Mouse (Mus musculus): ENCODE measurements around the gene Cspg4.
A peak's percentile ranks its signal among the peaks of the same experiment; 100 is the strongest.

DNA sequence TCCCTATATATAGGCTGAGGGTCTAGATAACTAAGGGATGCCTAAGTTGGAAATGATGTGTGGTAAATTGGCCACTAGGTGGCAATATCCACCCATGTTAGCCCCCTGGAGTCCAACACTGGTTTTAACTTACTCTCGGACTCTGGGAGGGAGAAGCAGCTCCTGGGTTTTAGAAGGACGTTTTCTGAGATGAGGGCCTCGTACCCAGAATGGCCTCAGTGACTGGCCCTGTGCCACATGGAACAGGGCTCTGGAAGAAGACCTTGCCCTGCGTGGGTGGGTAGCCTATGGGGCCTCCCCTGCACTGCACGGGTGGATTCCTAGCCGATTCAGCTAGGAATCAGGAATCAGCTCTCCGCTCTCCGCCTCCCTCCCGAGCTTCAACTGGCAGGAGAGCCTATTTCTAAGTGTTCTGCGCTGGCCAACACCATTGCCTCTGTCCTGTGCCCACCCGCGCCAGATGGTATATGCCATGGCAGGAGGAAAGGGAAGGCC lies 26.7 kb downstream of the Cspg4 start:
- peak; percentile 66 for TF ChIP-seq CTCF (conservative IDR thresholded peaks at IDR 0.05; ENCODE audit: low read length)
- no peak for TF ChIP-seq NANOG (IDR thresholded peaks at IDR 0.05; ENCODE audit: borderline replicate concordance, low read length)
